Mouse (Mus musculus): ENCODE measurements around the gene Cd151. TPM values are rescaled to one million over a fixed set of nuclear protein-coding genes. Genes with fewer than 3 reads are reported as not detected.

The Cd151 gene
- 617 and 1,187 TPM in 2 replicates for polyA plus RNA-seq (2012; rRNA removed; ENCODE audit: low replicate concordance)

DNA sequence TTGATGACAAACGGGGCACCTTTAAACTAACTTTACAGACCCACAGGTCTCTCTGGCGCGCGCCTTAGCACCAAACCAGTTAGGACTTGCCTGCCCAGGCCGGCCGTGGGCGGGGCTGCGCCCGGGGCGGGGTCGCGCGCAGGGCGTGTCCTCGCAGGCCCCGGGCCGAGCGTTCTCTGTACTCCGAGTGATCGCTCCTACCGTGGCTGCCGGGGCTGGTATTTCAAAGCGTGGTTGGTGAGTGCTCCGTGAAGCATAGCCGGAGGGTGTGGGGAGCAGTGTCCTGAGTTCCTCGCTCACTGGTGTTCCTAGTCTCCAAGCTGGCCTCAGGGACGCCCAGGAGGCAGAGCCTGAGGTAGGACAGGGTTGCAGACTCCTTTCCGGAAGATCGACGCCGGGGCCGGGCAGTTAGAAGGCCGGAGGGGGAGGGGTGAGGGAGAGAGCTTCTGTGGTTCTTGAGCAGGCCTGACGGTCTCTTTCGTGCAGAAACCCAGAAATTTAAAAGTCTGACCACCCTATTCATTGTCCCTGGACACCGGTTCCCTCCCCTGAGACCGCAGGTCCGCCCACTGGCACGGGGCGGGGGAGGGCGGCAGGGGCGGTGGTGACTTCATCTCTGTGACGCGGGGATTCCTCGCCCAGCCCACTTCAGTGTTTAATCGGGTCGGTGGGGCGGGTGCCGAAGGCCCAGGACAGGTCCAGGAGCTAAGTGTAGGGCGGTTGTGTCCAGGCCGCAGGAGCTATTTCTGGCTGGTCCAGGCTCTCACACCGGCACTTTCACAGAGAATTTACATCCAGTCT lies at the start of gene Cd151:
Gene Cd151, plus strand, starts transcription at position 163 of the 801 bp plus-strand sequence.

DNA sequence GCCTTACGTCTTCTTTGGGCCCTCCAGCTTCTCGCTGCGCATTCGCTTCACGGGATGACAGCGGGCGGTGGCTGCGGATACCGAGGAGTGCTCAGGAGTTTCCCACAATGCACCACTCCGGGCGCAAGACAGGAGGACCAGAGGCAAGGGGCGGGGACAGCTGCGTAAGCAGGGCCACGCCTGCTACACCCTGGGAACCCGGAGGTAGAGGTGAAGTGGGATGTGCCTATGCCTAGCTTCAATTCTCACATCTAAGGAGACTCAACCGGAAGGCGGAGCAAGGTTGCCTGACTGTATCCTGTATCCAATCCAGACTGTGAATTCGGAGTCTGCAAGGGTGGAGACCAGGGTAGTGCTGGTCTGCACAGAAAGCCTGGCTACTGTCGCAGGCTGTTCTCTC lies 37.9 kb upstream of the Cd151 start, which contains the start of gene Cend1:
Gene Cend1, minus strand, starts transcription at position 182 of the 400 bp plus-strand sequence.

DNA sequence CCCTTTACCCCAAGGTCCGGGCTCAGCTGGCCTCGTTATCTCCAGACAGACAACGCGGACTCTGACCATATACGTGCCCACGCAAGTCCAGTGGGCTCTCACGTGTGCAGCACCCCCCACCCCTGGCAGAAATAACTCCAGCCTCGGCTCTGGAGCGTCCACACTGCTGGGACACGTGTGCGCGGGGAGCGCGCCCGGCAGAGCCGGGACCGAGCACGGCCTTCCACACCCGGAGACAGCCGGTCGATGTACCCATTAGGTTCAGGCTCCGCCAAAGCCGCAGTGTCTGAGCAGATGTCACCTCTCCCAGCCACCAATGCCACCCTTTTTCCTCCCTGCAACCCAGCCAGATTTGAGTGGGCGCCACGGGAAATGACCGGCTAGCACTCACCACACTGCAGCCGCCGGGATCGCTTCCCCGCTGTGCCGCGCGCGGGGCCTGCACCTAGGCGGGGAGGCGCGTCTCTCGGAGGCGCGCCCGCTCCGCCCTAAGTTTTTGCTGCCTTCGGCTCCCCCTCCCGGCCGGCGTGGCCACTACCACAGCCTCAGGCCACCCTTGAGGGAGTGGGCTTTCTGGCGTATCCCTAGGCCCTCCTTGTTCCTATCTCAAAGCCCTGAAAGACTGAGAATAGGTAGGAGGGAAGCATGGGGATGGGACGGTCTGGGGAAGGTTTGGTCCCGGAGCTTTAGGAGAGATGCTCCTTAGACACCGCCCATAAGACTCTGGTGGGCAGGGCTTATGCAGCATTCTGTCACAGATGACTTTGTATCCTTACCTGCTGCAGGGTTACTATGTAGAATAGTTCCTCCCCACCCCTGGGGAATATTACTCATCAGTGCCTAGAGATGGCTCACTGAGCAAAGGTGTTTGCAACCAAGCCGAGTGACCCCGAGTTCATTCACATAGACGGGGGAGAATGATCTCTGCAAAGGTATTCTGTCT lies 29.7 kb upstream of the Cd151 start, which contains the start of gene Slc25a22:
Gene Slc25a22, minus strand, starts transcription at position 715 of the 943 bp plus-strand sequence.

DNA sequence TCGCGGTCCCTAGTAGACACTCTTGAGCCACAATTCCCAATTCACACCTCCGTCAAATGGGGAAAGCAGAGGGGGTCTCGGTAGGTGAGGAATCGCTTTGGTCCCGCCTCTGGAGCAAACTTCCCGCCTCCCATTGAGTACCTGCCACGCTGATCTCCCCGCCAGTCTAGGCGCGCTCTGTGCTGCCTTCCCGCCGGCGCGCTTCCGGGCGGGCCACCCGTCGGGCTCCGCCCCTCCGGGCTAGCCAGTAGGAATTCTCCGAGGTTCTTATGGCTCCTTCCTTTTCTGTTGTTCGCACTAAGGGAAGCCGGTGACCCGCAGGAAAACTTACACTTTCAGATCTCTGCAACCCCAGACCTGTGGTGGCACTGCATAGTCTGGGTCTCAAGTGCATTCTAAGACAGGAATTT lies 23.4 kb upstream of the Cd151 start, which contains the start of gene Pidd1:
Gene Pidd1, minus strand, starts transcription at position 198 of the 410 bp plus-strand sequence.

GRCm38 (mm10) chr7:141447110-141447991 lies 19.8 kb upstream of the Cd151 start, which contains the start of gene Rplp2:
Rplp2 (plus strand) TSS chr7:141447370.

DNA sequence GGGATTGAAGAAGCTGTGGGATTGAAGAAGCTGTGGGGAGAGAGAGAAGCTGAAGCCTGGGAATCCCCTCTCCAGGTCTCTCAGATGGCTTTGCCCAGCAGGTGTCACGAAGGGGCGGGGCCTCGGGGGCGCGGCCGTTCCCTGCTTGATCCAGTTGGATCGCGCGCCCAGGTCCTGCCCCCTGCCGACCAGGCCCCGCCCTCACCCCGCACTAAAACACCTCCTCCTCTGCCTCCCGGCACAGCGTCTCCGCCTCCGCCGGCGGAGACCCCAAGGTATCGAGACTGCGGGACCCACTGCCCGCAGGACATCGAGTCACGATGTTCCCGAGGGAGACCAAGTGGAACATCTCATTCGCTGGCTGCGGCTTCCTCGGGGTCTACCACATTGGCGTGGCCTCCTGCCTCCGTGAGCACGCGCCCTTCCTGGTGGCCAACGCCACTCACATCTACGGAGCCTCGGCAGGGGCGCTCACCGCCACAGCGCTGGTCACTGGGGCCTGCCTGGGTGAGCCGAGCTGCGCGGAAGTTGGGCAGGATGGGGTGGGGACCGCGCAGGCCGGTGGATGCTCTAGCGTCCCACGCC lies 12.1 kb upstream of the Cd151 start, which contains the start of gene Pnpla2:
Gene Pnpla2, plus strand, starts transcription at position 232 of the 585 bp plus-strand sequence.

DNA sequence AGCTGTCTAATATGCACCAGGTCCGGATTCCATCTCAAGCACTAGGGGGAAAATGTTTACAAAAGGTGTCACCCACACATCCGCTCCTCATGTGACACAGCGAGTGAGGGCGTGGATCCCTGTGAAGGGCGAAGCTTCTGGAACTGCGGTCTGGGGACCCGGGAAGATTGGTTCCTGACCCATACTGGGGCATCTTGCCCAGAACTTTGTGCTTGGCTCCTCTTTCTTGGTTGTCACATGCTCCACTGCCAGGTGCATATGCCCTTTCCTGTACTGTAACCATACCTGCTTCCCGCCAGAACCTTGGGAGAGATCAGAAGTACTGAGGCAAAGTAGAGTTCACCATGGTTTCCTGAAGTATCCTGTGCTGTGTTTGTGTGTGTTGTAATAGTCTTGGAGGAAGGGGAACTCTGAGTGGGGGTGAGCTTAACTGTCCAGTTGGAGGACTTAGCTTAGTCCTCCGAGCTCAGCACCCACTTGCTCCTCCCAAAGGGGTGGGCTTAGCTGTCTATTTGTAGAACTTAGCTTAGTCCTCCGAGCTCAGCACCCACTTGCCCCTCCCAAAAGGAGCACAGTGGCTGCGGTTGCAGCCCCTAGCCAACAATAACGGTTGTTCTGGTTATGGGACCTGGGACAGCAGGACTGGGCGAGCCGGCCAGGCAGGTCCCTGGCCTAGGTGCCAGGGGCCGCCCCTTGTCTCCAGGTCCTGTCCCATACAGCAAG lies 6.6 kb upstream of the Cd151 start, which contains the start of gene Cracr2b:
Gene Cracr2b, plus strand, starts transcription at position 704 of the 723 bp plus-strand sequence.

DNA sequence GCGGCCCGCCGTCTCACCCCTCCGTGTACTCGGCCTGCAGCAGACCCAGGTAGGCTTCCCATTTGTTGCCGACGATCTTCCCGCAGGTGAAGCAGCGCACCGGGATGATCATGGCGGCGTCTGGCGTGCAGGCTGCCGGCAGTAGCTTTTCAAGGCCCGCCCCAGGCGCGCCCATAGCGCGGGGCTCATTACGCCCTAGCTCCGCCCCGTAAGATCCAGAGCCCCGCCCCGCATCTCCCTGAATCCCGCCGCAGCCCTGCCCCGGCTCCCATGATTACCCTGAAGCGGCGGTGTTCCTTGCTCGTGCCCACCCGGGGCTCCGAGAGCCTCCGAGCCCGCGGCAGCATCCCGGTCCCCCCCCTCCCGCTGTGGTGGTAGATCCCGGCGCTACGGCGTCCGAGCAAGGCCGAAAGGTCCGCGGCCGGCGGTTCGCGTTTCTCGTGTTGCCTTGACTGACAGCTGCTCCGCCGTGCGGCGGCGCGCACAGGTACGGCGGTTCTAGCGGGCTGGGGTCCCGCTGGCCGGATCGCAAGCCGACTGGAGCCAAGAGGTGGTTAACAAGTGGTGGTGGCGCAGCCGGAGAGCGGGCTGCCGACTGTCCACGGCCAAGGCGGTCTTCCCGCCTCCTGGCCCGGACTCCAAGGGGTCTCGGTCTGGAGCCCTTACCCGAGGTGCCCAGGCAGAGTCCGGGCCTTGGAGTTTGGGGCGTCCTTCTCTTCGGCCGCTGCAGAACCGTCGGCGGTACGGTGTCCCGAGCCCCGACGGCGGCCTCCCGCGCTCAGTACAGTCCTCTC lies 8.0 kb downstream of the Cd151 start, which contains the start of the genes Polr2l and Tspan4:
Gene Polr2l, minus strand, starts transcription at position 122 of the 794 bp plus-strand sequence.
Gene Tspan4, plus strand, starts transcription at position 230 of the 794 bp plus-strand sequence.

Other genes with a start within 250 kb of the Cd151 start
- gene Phrf1, start 238.6 kb upstream of the Cd151 start, polyA plus RNA-seq (2012; rRNA removed; ENCODE audit: low replicate concordance): 16.5 and 28.7 TPM in 2 replicates
- gene Irf7, start 200.9 kb upstream of the Cd151 start, polyA plus RNA-seq (2012; rRNA removed; ENCODE audit: low replicate concordance): 72.7 and 97.5 TPM in 2 replicates
- gene Cdhr5, start 190.6 kb upstream of the Cd151 start, polyA plus RNA-seq (2012; rRNA removed; ENCODE audit: low replicate concordance): 0.13 and 0.35 TPM in 2 replicates
- 1.4 and 1.8 TPM in 2 replicates for gene Sct, start 188.3 kb upstream of the Cd151 start, polyA plus RNA-seq (2012; rRNA removed; ENCODE audit: low replicate concordance)
- 0.09 TPM in 1 of 2 replicates, not detected in the other for gene Drd4, start 175.4 kb upstream of the Cd151 start, polyA plus RNA-seq (2012; rRNA removed; ENCODE audit: low replicate concordance)
- gene Deaf1, start 139.7 kb upstream of the Cd151 start, polyA plus RNA-seq (2012; rRNA removed; ENCODE audit: low replicate concordance): 19.0 and 35.2 TPM in 2 replicates
- 58.4 and 71.0 TPM in 2 replicates for gene Tmem80, start 139.7 kb upstream of the Cd151 start, polyA plus RNA-seq (2012; rRNA removed; ENCODE audit: low replicate concordance)
- 20.1 and 30.8 TPM in 2 replicates for gene Eps8l2, start 128.5 kb upstream of the Cd151 start, polyA plus RNA-seq (2012; rRNA removed; ENCODE audit: low replicate concordance)
- 446 and 750 TPM in 2 replicates for gene Taldo1, start 75.2 kb upstream of the Cd151 start, polyA plus RNA-seq (2012; rRNA removed; ENCODE audit: low replicate concordance)
- 59.5 and 84.7 TPM in 2 replicates for gene Gatd1, start 53.3 kb upstream of the Cd151 start, polyA plus RNA-seq (2012; rRNA removed; ENCODE audit: low replicate concordance)
- gene Cend1, start 37.9 kb upstream of the Cd151 start, polyA plus RNA-seq (2012; rRNA removed; ENCODE audit: low replicate concordance): 0.97 and 1.7 TPM in 2 replicates
- gene Slc25a22, start 29.5 kb upstream of the Cd151 start, polyA plus RNA-seq (2012; rRNA removed; ENCODE audit: low replicate concordance): 134 and 159 TPM in 2 replicates
- gene Pidd1, start 23.4 kb upstream of the Cd151 start, polyA plus RNA-seq (2012; rRNA removed; ENCODE audit: low replicate concordance): 9.8 and 14.5 TPM in 2 replicates
- 457 and 759 TPM in 2 replicates for gene Rplp2, start 20.0 kb upstream of the Cd151 start, polyA plus RNA-seq (2012; rRNA removed; ENCODE audit: low replicate concordance)
- gene Pnpla2, start 12.2 kb upstream of the Cd151 start, polyA plus RNA-seq (2012; rRNA removed; ENCODE audit: low replicate concordance): 1,309 and 3,373 TPM in 2 replicates
- gene Cracr2b, start 6.3 kb upstream of the Cd151 start, polyA plus RNA-seq (2012; rRNA removed; ENCODE audit: low replicate concordance): 34.3 and 65.7 TPM in 2 replicates
- gene Polr2l, start 7.7 kb downstream of the Cd151 start, polyA plus RNA-seq (2012; rRNA removed; ENCODE audit: low replicate concordance): 63.9 and 76.4 TPM in 2 replicates
- 166 and 253 TPM in 2 replicates for gene Tspan4, start 7.8 kb downstream of the Cd151 start, polyA plus RNA-seq (2012; rRNA removed; ENCODE audit: low replicate concordance)
- gene Chid1, start 72.5 kb downstream of the Cd151 start, polyA plus RNA-seq (2012; rRNA removed; ENCODE audit: low replicate concordance): 38.6 and 54.6 TPM in 2 replicates
- gene Ap2a2, start 94.8 kb downstream of the Cd151 start, polyA plus RNA-seq (2012; rRNA removed; ENCODE audit: low replicate concordance): 72.0 and 79.4 TPM in 2 replicates
- gene Muc6, start 187.9 kb downstream of the Cd151 start, polyA plus RNA-seq (2012; rRNA removed; ENCODE audit: low replicate concordance): 0.03 and 0.05 TPM in 2 replicates
- 1.4 and 1.9 TPM in 2 replicates for gene Muc2, start 222.9 kb downstream of the Cd151 start, polyA plus RNA-seq (2012; rRNA removed; ENCODE audit: low replicate concordance)

All from subcutaneous adipose tissue, adult 2 months (tissue).